Mouse (Mus musculus): ENCODE measurements around the gene Zcchc2. TPM values are rescaled to one million over a fixed set of nuclear protein-coding genes. Genes with fewer than 3 reads are reported as not detected.

Gene Zcchc2
- polyA plus RNA-seq, 1 experiment from 2014 or later = 1.5 TPM

GRCm38 (mm10) chr1:105962084-105962818 lies 28.0 kb upstream of the Zcchc2 start:
- DNase-seq (ENCODE audit: low spot score) (no peak), ATAC-seq (ENCODE audit: insufficient number of reproducible peaks, low FRiP score, low TSS enrichment, low read depth) (no peak)
- H3K4me2 ChIP-seq (ENCODE audit: low read depth, severe bottlenecking) = no peak overlapping the region
- no peak overlapping the region for H3K4me3 ChIP-seq (ENCODE audit: low read depth, low read length)
- H3K36me3 ChIP-seq (ENCODE audit: control insufficient read depth, insufficient read depth, low read length) = no peaks in the 10 kb centered on the region
- H3K27me3 ChIP-seq (ENCODE audit: control insufficient read depth, insufficient read depth, low read length) = no peaks in the 10 kb centered on the region
- 72% methylated on average over 7 of the region's 7 CpGs for WGBS
- H3K4me1 ChIP-seq (ENCODE audit: control insufficient read depth, insufficient read depth, low read length) = no peaks in the 10 kb centered on the region
- no peak overlapping the region for H3K27ac ChIP-seq (replicated peaks; ENCODE audit: low read depth, low read length)
- H3K9me3 ChIP-seq (ENCODE audit: control insufficient read depth, low read length) = no peaks in the 10 kb centered on the region
- no peak overlapping the region for H3K9ac ChIP-seq (ENCODE audit: low read length)

GRCm38 (mm10) chr1:105962852-105963251 lies 27.4 kb upstream of the Zcchc2 start:
- Histone ChIP-seq H3K27me3 (ENCODE audit: control insufficient read depth, insufficient read depth, low read length) (no peaks in the 10 kb centered on the region), H3K9ac (ENCODE audit: low read length) (no peak overlapping the region), H3K9me3 (ENCODE audit: control insufficient read depth, low read length) (no peaks in the 10 kb centered on the region), H3K36me3 (ENCODE audit: control insufficient read depth, insufficient read depth, low read length) (no peaks in the 10 kb centered on the region), H3K4me1 (ENCODE audit: control insufficient read depth, insufficient read depth, low read length) (no peaks in the 10 kb centered on the region), H3K27ac (replicated peaks; ENCODE audit: low read depth, low read length) (no peak overlapping the region), H3K4me2 (ENCODE audit: low read depth, severe bottlenecking) (no peak overlapping the region), H3K4me3 (ENCODE audit: low read depth, low read length) (no peak overlapping the region)
- WGBS = 94% methylated on average over 9 of the region's 9 CpGs
- no peak for DNase-seq (ENCODE audit: low spot score)
- ATAC-seq (ENCODE audit: insufficient number of reproducible peaks, low FRiP score, low TSS enrichment, low read depth) = no peak

GRCm38 (mm10) chr1:105964514-105964913 lies 25.7 kb upstream of the Zcchc2 start:
- Histone ChIP-seq H3K36me3 (ENCODE audit: control insufficient read depth, insufficient read depth, low read length) (no peaks in the 10 kb centered on the region), H3K27ac (replicated peaks; ENCODE audit: low read depth, low read length) (no peak overlapping the region), H3K27me3 (ENCODE audit: control insufficient read depth, insufficient read depth, low read length) (no peaks in the 10 kb centered on the region), H3K9ac (ENCODE audit: low read length) (no peak overlapping the region), H3K4me2 (ENCODE audit: low read depth, severe bottlenecking) (no peak overlapping the region), H3K4me1 (ENCODE audit: control insufficient read depth, insufficient read depth, low read length) (no peaks in the 10 kb centered on the region), H3K9me3 (ENCODE audit: control insufficient read depth, low read length) (no peaks in the 10 kb centered on the region), H3K4me3 (ENCODE audit: low read depth, low read length) (no peak overlapping the region)
- no peak for ATAC-seq (ENCODE audit: insufficient number of reproducible peaks, low FRiP score, low TSS enrichment, low read depth)
- DNase-seq (ENCODE audit: low spot score) = no peak
- WGBS = 62% methylated on average over 4 of the region's 4 CpGs

GRCm38 (mm10) chr1:105965189-105965588 lies 25.0 kb upstream of the Zcchc2 start:
- H3K36me3 ChIP-seq (ENCODE audit: control insufficient read depth, insufficient read depth, low read length) = no peaks in the 10 kb centered on the region
- no peak overlapping the region for H3K9ac ChIP-seq (ENCODE audit: low read length)
- H3K4me2 ChIP-seq (ENCODE audit: low read depth, severe bottlenecking) = no peak overlapping the region
- ATAC-seq (ENCODE audit: insufficient number of reproducible peaks, low FRiP score, low TSS enrichment, low read depth) (no peak), DNase-seq (ENCODE audit: low spot score) (no peak)
- H3K27me3 ChIP-seq (ENCODE audit: control insufficient read depth, insufficient read depth, low read length) = no peaks in the 10 kb centered on the region
- H3K9me3 ChIP-seq (ENCODE audit: control insufficient read depth, low read length) = no peaks in the 10 kb centered on the region
- WGBS = 88% methylated on average over 5 of the region's 5 CpGs
- H3K4me1 ChIP-seq (ENCODE audit: control insufficient read depth, insufficient read depth, low read length) = no peaks in the 10 kb centered on the region
- H3K4me3 ChIP-seq (ENCODE audit: low read depth, low read length) = no peak overlapping the region
- H3K27ac ChIP-seq (replicated peaks; ENCODE audit: low read depth, low read length) = no peak overlapping the region

- WGBS = 60% methylated on average over 10 of the region's 10 CpGs
- no peak for DNase-seq (ENCODE audit: low spot score)
- H3K36me3 ChIP-seq (ENCODE audit: control insufficient read depth, insufficient read depth, low read length) = no peaks in the 10 kb centered on the region
Observed at GRCm38 (mm10) chr1:105971490-105972170, 18.6 kb upstream of the Zcchc2 start.

GRCm38 (mm10) chr1:105974023-105974422 lies 16.2 kb upstream of the Zcchc2 start:
- Histone ChIP-seq H3K9me3 (ENCODE audit: control insufficient read depth, low read length) (no peaks in the 10 kb centered on the region), H3K9ac (ENCODE audit: low read length) (no peak overlapping the region), H3K4me2 (ENCODE audit: low read depth, severe bottlenecking) (no peak overlapping the region), H3K4me3 (ENCODE audit: low read depth, low read length) (no peak overlapping the region), H3K36me3 (ENCODE audit: control insufficient read depth, insufficient read depth, low read length) (no peaks in the 10 kb centered on the region), H3K27me3 (ENCODE audit: control insufficient read depth, insufficient read depth, low read length) (no peaks in the 10 kb centered on the region), H3K27ac (replicated peaks; ENCODE audit: low read depth, low read length) (no peak overlapping the region), H3K4me1 (ENCODE audit: control insufficient read depth, insufficient read depth, low read length) (no peaks in the 10 kb centered on the region)
- ATAC-seq (ENCODE audit: insufficient number of reproducible peaks, low FRiP score, low TSS enrichment, low read depth) = no peak
- DNase-seq (ENCODE audit: low spot score) = no peak
- WGBS = 59% methylated on average over 2 of the region's 2 CpGs

More at GRCm38 (mm10) chr1:105971490-105972170, 18.6 kb upstream of the Zcchc2 start:
- H3K4me1 ChIP-seq (ENCODE audit: control insufficient read depth, insufficient read depth, low read length) = no peaks in the 10 kb centered on the region
- no peak overlapping the region for H3K9ac ChIP-seq (ENCODE audit: low read length)
- no peak overlapping the region for H3K4me2 ChIP-seq (ENCODE audit: low read depth, severe bottlenecking)
- no peaks in the 10 kb centered on the region for H3K9me3 ChIP-seq (ENCODE audit: control insufficient read depth, low read length)
- no peaks in the 10 kb centered on the region for H3K27me3 ChIP-seq (ENCODE audit: control insufficient read depth, insufficient read depth, low read length)
- H3K27ac ChIP-seq (replicated peaks; ENCODE audit: low read depth, low read length) = no peak overlapping the region
- no peak for ATAC-seq (ENCODE audit: insufficient number of reproducible peaks, low FRiP score, low TSS enrichment, low read depth)
- H3K4me3 ChIP-seq (ENCODE audit: low read depth, low read length) = no peak overlapping the region

GRCm38 (mm10) chr1:105977446-105978094 lies 12.6 kb upstream of the Zcchc2 start:
- no peaks in the 10 kb centered on the region for H3K9me3 ChIP-seq (ENCODE audit: control insufficient read depth, low read length)
- no peak overlapping the region for H3K4me2 ChIP-seq (ENCODE audit: low read depth, severe bottlenecking)
- no peaks in the 10 kb centered on the region for H3K27me3 ChIP-seq (ENCODE audit: control insufficient read depth, insufficient read depth, low read length)
- DNase-seq (ENCODE audit: low spot score) (no peak), ATAC-seq (ENCODE audit: insufficient number of reproducible peaks, low FRiP score, low TSS enrichment, low read depth) (no peak)
- no peak overlapping the region for H3K4me3 ChIP-seq (ENCODE audit: low read depth, low read length)
- no peaks in the 10 kb centered on the region for H3K4me1 ChIP-seq (ENCODE audit: control insufficient read depth, insufficient read depth, low read length)
- no peak overlapping the region for H3K27ac ChIP-seq (replicated peaks; ENCODE audit: low read depth, low read length)
- no peaks in the 10 kb centered on the region for H3K36me3 ChIP-seq (ENCODE audit: control insufficient read depth, insufficient read depth, low read length)
- H3K9ac ChIP-seq (ENCODE audit: low read length) = no peak overlapping the region
- WGBS = 90% methylated on average over 7 of the region's 7 CpGs

- Histone ChIP-seq H3K9me3 (ENCODE audit: control insufficient read depth, low read length) (no peaks in the 10 kb centered on the region), H3K4me3 (ENCODE audit: low read depth, low read length) (no peak overlapping the region), H3K27ac (replicated peaks; ENCODE audit: low read depth, low read length) (no peak overlapping the region), H3K27me3 (ENCODE audit: control insufficient read depth, insufficient read depth, low read length) (no peaks in the 10 kb centered on the region), H3K4me2 (ENCODE audit: low read depth, severe bottlenecking) (no peak overlapping the region), H3K9ac (ENCODE audit: low read length) (no peak overlapping the region), H3K4me1 (ENCODE audit: control insufficient read depth, insufficient read depth, low read length) (no peaks in the 10 kb centered on the region), H3K36me3 (ENCODE audit: control insufficient read depth, insufficient read depth, low read length) (no peaks in the 10 kb centered on the region)
- DNase-seq (ENCODE audit: low spot score) (no peak), ATAC-seq (ENCODE audit: insufficient number of reproducible peaks, low FRiP score, low TSS enrichment, low read depth) (no peak)
- WGBS = 45% methylated on average over 6 of the region's 6 CpGs
Observed at GRCm38 (mm10) chr1:105980849-105981610, 9.2 kb upstream of the Zcchc2 start.
